Mouse (Mus musculus): ENCODE data around the gene Nbea. TPM values are rescaled to one million over a fixed set of nuclear protein-coding genes. Genes with fewer than 3 reads are reported as not detected.

The Nbea gene
- polyA plus RNA-seq, 1 experiment: 1.8 TPM

- Histone ChIP-seq H3K27me3 (ENCODE audit: control insufficient read depth, insufficient read depth, low read length) (no peaks in the 10 kb centered on the region), H3K4me3 (ENCODE audit: control insufficient read depth, insufficient read depth, low read length) (no peak overlapping the region), H3K27ac (ENCODE audit: control insufficient read depth, insufficient read depth, low read length) (no peak overlapping the region), H3K36me3 (ENCODE audit: control insufficient read depth, insufficient read depth, low read length) (no peaks in the 10 kb centered on the region), H3K4me1 (replicated peaks; ENCODE audit: control insufficient read depth, insufficient read depth, low read length) (no peaks in the 10 kb centered on the region)
- 93% methylated on average over 2 of the region's 2 CpGs for WGBS
- no peak for TF ChIP-seq POLR2A (IDR thresholded peaks at IDR 0.05; ENCODE audit: control insufficient read depth, extremely low read depth, insufficient read depth, low read length, poor library complexity)
- no peak for TF ChIP-seq CTCF (IDR thresholded peaks at IDR 0.05; ENCODE audit: borderline replicate concordance, control insufficient read depth, extremely low read depth, insufficient read depth, low read length, poor library complexity)
- DNase-seq: no peak
Measured at GRCm38 (mm10) chr3:55598681-55599080, 584.8 kb downstream of the Nbea start.

DNA sequence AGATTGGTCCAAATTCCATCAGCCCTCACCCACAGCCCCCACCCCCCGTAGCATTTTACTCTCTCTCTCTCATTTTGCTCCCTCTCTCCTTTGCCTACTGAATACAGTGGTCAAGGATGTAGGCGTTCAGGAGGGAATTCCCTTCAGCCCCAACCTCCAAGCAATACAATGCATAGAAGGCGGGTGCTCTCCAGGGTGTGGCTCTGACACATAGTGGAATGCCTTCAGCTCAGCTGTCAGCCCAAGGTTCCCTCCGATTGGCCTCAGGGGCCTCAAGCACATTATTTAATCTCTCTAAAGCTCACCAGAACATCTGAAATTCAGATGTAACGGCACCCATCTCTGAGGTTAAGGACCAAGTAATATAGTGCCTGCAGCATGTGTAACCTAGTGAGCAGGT lies 590.2 kb downstream of the Nbea start:
- no peaks in the 10 kb centered on the region for H3K4me1 ChIP-seq (replicated peaks; ENCODE audit: control insufficient read depth, insufficient read depth, low read length)
- H3K4me3 ChIP-seq (ENCODE audit: control insufficient read depth, insufficient read depth, low read length): no peak overlapping the region
- DNase-seq: no peak
- WGBS: 93% methylated on average over 5 of the region's 5 CpGs
- no peak overlapping the region for H3K27ac ChIP-seq (ENCODE audit: control insufficient read depth, insufficient read depth, low read length)
- no peak for TF ChIP-seq CTCF (IDR thresholded peaks at IDR 0.05; ENCODE audit: borderline replicate concordance, control insufficient read depth, extremely low read depth, insufficient read depth, low read length, poor library complexity)
- TF ChIP-seq POLR2A (IDR thresholded peaks at IDR 0.05; ENCODE audit: control insufficient read depth, extremely low read depth, insufficient read depth, low read length, poor library complexity): no peak
- H3K27me3 ChIP-seq (ENCODE audit: control insufficient read depth, insufficient read depth, low read length): no peaks in the 10 kb centered on the region
- no peaks in the 10 kb centered on the region for H3K36me3 ChIP-seq (ENCODE audit: control insufficient read depth, insufficient read depth, low read length)

DNA sequence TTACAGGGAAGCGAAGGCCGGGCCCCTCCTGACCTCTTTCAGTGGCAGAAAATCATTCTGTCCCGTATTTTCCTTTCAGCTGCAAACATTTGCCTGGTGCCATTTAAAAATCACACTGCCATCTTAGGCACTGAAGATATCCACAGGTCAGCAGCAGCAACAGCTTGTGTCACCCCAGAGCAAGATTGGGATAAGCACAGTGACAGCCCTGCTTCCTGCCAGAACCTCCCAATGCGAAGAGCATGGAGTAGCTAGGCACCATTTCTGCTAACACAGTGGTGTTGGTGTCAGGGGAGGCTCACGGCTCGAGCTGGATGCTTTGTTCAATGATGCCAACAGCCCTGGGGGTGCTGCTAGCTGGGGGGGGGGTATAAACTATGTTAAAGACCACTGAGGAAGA lies 592.8 kb downstream of the Nbea start:
- H3K36me3 ChIP-seq (ENCODE audit: control insufficient read depth, insufficient read depth, low read length): no peaks in the 10 kb centered on the region
- no peaks in the 10 kb centered on the region for H3K4me1 ChIP-seq (replicated peaks; ENCODE audit: control insufficient read depth, insufficient read depth, low read length)
- no peaks in the 10 kb centered on the region for H3K27me3 ChIP-seq (ENCODE audit: control insufficient read depth, insufficient read depth, low read length)
- no peak overlapping the region for H3K4me3 ChIP-seq (ENCODE audit: control insufficient read depth, insufficient read depth, low read length)
- TF ChIP-seq CTCF (IDR thresholded peaks at IDR 0.05; ENCODE audit: borderline replicate concordance, control insufficient read depth, extremely low read depth, insufficient read depth, low read length, poor library complexity) (no peak), POLR2A (IDR thresholded peaks at IDR 0.05; ENCODE audit: control insufficient read depth, extremely low read depth, insufficient read depth, low read length, poor library complexity) (no peak)
- WGBS: 90% methylated on average over 6 of the region's 6 CpGs
- no peak for DNase-seq
- H3K27ac ChIP-seq (ENCODE audit: control insufficient read depth, insufficient read depth, low read length): no peak overlapping the region

DNA sequence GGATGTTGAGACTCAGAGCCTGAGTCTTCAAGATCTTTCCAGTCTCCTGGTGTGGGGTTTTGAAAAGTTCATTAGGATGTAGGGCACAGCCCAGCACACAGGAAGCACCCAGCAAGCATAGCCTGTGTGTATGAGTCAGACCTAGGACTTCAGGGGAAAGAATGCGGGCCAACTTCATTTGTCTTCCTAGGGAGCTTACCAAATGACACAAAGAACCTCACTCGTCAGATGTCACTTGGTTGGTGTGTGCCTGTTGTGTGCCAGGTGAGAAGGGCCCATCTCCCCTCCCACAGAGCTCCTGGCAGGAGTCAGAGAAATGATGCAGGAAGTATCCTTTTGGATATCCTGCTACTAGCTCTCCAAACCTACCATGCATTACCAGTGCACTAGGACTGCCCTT lies 593.2 kb downstream of the Nbea start:
- 93% methylated on average over 2 of the region's 2 CpGs for WGBS
- DNase-seq: no peak
- Histone ChIP-seq H3K27me3 (ENCODE audit: control insufficient read depth, insufficient read depth, low read length) (no peaks in the 10 kb centered on the region), H3K4me1 (replicated peaks; ENCODE audit: control insufficient read depth, insufficient read depth, low read length) (no peaks in the 10 kb centered on the region), H3K27ac (ENCODE audit: control insufficient read depth, insufficient read depth, low read length) (no peak overlapping the region), H3K36me3 (ENCODE audit: control insufficient read depth, insufficient read depth, low read length) (no peaks in the 10 kb centered on the region), H3K4me3 (ENCODE audit: control insufficient read depth, insufficient read depth, low read length) (no peak overlapping the region)
- no peak for TF ChIP-seq CTCF (IDR thresholded peaks at IDR 0.05; ENCODE audit: borderline replicate concordance, control insufficient read depth, extremely low read depth, insufficient read depth, low read length, poor library complexity)
- TF ChIP-seq POLR2A (IDR thresholded peaks at IDR 0.05; ENCODE audit: control insufficient read depth, extremely low read depth, insufficient read depth, low read length, poor library complexity): no peak

DNA sequence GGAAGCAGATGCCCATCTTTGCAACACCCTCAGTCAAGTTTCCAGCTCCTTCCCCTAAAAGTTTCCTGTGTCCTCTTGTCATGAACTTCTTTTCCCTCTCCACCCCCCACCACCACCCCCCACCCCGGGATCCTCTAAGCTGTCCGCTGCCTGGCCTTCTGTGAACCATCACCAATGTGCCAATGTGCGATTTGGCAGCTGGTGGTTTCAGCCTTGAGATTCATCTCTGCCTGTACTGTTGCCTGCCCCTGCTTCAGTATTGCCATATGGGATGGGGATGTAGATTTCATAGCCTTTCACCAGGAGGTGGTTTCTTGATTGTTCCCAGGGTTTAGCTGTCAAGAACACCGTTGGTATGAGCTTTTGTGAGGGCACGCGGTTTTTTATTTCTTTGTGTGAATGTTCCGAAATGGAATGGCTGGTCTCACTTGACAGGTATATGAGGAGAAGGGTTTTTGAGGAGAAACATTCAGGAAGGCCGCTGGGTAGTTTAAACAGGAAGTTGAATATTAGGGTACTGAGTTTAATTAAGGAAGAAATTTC lies 594.0 kb downstream of the Nbea start:
- no peaks in the 10 kb centered on the region for H3K4me1 ChIP-seq (replicated peaks; ENCODE audit: control insufficient read depth, insufficient read depth, low read length)
- no peak overlapping the region for H3K4me3 ChIP-seq (ENCODE audit: control insufficient read depth, insufficient read depth, low read length)
- no peaks in the 10 kb centered on the region for H3K27me3 ChIP-seq (ENCODE audit: control insufficient read depth, insufficient read depth, low read length)
- TF ChIP-seq CTCF (IDR thresholded peaks at IDR 0.05; ENCODE audit: borderline replicate concordance, control insufficient read depth, extremely low read depth, insufficient read depth, low read length, poor library complexity) (no peak), POLR2A (IDR thresholded peaks at IDR 0.05; ENCODE audit: control insufficient read depth, extremely low read depth, insufficient read depth, low read length, poor library complexity) (no peak)
- H3K36me3 ChIP-seq (ENCODE audit: control insufficient read depth, insufficient read depth, low read length): no peaks in the 10 kb centered on the region
- no peak for DNase-seq
- no peak overlapping the region for H3K27ac ChIP-seq (ENCODE audit: control insufficient read depth, insufficient read depth, low read length)
- 88% methylated on average over 8 of the region's 8 CpGs for WGBS

DNA sequence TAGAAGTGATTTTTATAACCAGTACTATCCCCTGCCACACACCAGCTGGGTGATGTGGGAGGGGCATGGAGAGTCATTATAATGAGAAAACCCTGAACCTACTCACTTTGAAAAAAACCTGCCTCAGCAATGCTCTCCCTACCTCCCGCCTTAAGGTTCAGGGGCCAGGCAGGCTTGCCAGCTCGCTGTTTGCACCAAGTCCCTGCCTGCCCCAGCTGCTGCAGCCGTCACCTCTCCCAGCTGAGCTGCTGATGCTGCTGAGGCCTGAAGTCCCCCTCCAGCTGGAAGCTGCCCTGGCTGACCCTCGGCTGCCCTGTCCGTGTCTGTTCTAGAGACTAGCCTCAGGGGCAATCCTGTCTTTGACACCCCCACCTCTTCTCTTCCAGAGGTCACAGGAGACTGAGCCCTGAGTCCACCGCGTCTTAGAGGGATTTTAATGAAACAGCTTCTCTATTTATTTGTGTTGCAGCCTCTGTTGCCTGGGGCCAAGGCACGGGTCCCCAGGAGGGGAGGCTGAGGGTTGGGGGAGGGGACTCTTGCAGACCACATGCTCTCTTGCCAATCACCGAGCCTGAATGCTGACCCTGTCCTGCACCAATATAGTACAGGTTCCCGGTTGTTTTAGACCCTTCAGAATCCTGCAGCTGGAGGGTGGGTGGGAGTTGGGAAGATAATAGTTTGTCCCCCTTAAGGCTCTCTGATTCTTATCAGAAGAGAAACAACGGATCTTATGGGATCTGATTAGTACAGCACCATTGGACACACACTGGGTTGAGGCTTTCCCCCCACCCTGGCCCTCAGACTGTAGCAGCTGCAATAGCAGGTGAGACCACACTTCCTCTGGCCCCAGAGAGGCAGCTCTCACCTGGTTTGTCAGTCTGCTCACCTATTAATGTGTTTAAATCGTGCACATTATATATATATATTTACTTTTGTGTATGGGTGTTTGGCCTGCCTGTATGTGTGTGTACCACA lies 595.2 kb downstream of the Nbea start:
- H3K4me3 ChIP-seq (ENCODE audit: control insufficient read depth, insufficient read depth, low read length): no peak overlapping the region
- H3K36me3 ChIP-seq (ENCODE audit: control insufficient read depth, insufficient read depth, low read length): no peaks in the 10 kb centered on the region
- DNase-seq: no peak
- 79% methylated on average over 12 of the region's 12 CpGs for WGBS
- no peak overlapping the region for H3K27ac ChIP-seq (ENCODE audit: control insufficient read depth, insufficient read depth, low read length)
- TF ChIP-seq POLR2A (IDR thresholded peaks at IDR 0.05; ENCODE audit: control insufficient read depth, extremely low read depth, insufficient read depth, low read length, poor library complexity): no peak
- TF ChIP-seq CTCF (IDR thresholded peaks at IDR 0.05; ENCODE audit: borderline replicate concordance, control insufficient read depth, extremely low read depth, insufficient read depth, low read length, poor library complexity): no peak
- no peaks in the 10 kb centered on the region for H3K27me3 ChIP-seq (ENCODE audit: control insufficient read depth, insufficient read depth, low read length)
- H3K4me1 ChIP-seq (replicated peaks; ENCODE audit: control insufficient read depth, insufficient read depth, low read length): no peaks in the 10 kb centered on the region
